Mouse (Mus musculus): Measurements from ENCODE around the gene Prom2.
A peak's percentile ranks its signal among the peaks of the same experiment; 100 is the strongest.

Prom2 gene

GRCm38 (mm10) chr2:127523950-127524729 lies 17.1 kb downstream of the Prom2 start:
- no peak for DNase-seq (ENCODE audit: low spot score in 2 of 2)

- DNase-seq (ENCODE audit: low spot score in 2 of 2): no peak
These were observed 19.2 kb downstream of the Prom2 start, which contains the start of gene Kcnip3 for GRCm38 (mm10) chr2:127522006-127522441. Gene Kcnip3, minus strand, starts transcription at chr2:127522094.

GRCm38 (mm10) chr2:127521172-127522005 lies 19.9 kb downstream of the Prom2 start:
- DNase-seq (ENCODE audit: low spot score in 2 of 2): no peak

- DNase-seq (ENCODE audit: low spot score in 2 of 2): no peak
These were observed 21.1 kb downstream of the Prom2 start for GRCm38 (mm10) chr2:127520123-127520522.

GRCm38 (mm10) chr2:127519308-127519707 lies 22.0 kb downstream of the Prom2 start:
- no peak for DNase-seq (ENCODE audit: low spot score in 2 of 2)

GRCm38 (mm10) chr2:127518831-127519230 lies 22.4 kb downstream of the Prom2 start:
- DNase-seq (ENCODE audit: low spot score in 2 of 2): no peak

- DNase-seq (ENCODE audit: low spot score in 2 of 2): no peak
These were observed 23.0 kb downstream of the Prom2 start for GRCm38 (mm10) chr2:127518273-127518672.

GRCm38 (mm10) chr2:127517081-127517480 lies 24.2 kb downstream of the Prom2 start:
- DNase-seq (ENCODE audit: low spot score in 2 of 2): no peak

GRCm38 (mm10) chr2:127514380-127515124 lies 26.7 kb downstream of the Prom2 start:
- no peak for DNase-seq (ENCODE audit: low spot score in 2 of 2)

- no peak for DNase-seq (ENCODE audit: low spot score in 2 of 2)
These were observed 28.0 kb downstream of the Prom2 start for GRCm38 (mm10) chr2:127513244-127513643.

- no peak for DNase-seq (ENCODE audit: low spot score in 2 of 2)
These were observed 29.8 kb downstream of the Prom2 start for GRCm38 (mm10) chr2:127511426-127511825.

GRCm38 (mm10) chr2:127507967-127508660 lies 33.2 kb downstream of the Prom2 start:
- DNase-seq (ENCODE audit: low spot score in 2 of 2): no peak

- peak; percentile 69 to 88 for DNase-seq (ENCODE audit: low spot score in 2 of 2)
These were observed 34.0 kb downstream of the Prom2 start for GRCm38 (mm10) chr2:127507077-127507774.

- DNase-seq (ENCODE audit: low spot score in 2 of 2): no peak
These were observed 35.1 kb downstream of the Prom2 start for GRCm38 (mm10) chr2:127506131-127506632.

GRCm38 (mm10) chr2:127505196-127505595 lies 36.1 kb downstream of the Prom2 start:
- no peak for DNase-seq (ENCODE audit: low spot score in 2 of 2)

GRCm38 (mm10) chr2:127503751-127504549 lies 37.3 kb downstream of the Prom2 start:
- DNase-seq (ENCODE audit: low spot score in 2 of 2): no peak

- DNase-seq (ENCODE audit: low spot score in 2 of 2): peak; percentile 40 to 79
These were observed 40.2 kb downstream of the Prom2 start for GRCm38 (mm10) chr2:127501061-127501460.

- no peak for DNase-seq (ENCODE audit: low spot score in 2 of 2)
These were observed 42.5 kb downstream of the Prom2 start for GRCm38 (mm10) chr2:127498750-127499149.

GRCm38 (mm10) chr2:127496321-127496720 lies 44.9 kb downstream of the Prom2 start:
- no peak for DNase-seq (ENCODE audit: low spot score in 2 of 2)

Measured in spleen, postnatal 4 days (tissue).